24 mouse cellular contexts compared by ENCODE assay signal in genomic region chr8:70745691-70746220, GRCm38 (mm10). TPM values are rescaled to one million over a fixed set of nuclear protein-coding genes. Genes with fewer than 3 reads are reported as not detected.
DNase-seq lines count a peak whose midpoint lies in the region; ATAC-seq lines count a peak whose summit lies in the region.
"Had no signal": no experiment of that assay in that cellular context is flagged by ENCODE, and none has a peak within 500 bp of the region (broad histone marks: within the 10 kb centered on the region; RNA-seq: fewer than 3 reads in every experiment).

No protein-coding gene starts in this region.

- DNase-seq in forebrain, embryonic 11.5 days (ENCODE audit: low spot score): peak; percentile 45
- no peak for DNase-seq in forebrain, embryonic 10.5 days (ENCODE audit: extremely low spot score, low spot score)
- peak; percentile 10 for DNase-seq in kidney, adult 11 months
- no peak for DNase-seq in kidney, adult 18-20 months
- peak; percentile 2 for DNase-seq in lung, postnatal 10 days
- no peak for DNase-seq in lung, postnatal 14 days
- DNase-seq in urinary bladder, adult 2 months (ENCODE audit: low spot score): peak; percentile 15
- no peak for DNase-seq in urinary bladder, postnatal 14 days (ENCODE audit: low spot score)
- DNase-seq: adrenal gland, postnatal 25 days; cerebellum, postnatal 10 days; forebrain, postnatal 0 days; left cerebral cortex, postnatal 4 days had no signal

- no peak overlapping the region for H3K4me2 ChIP-seq in forebrain, embryonic 11.5 days (ENCODE audit: low read depth, low read length, severe bottlenecking)
- H3K4me2 ChIP-seq: limb, embryonic 15.5 days; liver, embryonic 15.5 days; midbrain, embryonic 12.5 days; neural tube, embryonic 13.5 days; stomach, embryonic 15.5 days had no signal

- H3K9me3 ChIP-seq in forebrain, embryonic 11.5 days (ENCODE audit: control insufficient read depth, low read length): no peaks in the 10 kb centered on the region
- H3K9me3 ChIP-seq in forebrain, embryonic 10.5 days: no peaks in the 10 kb centered on the region; the same call in 1 of the 2 replicates
- H3K9me3 ChIP-seq: embryonic facial prominence, embryonic 10.5 days; heart, embryonic 10.5 days; limb, embryonic 15.5 days; liver, embryonic 15.5 days; midbrain, embryonic 12.5 days; neural tube, embryonic 13.5 days; stomach, embryonic 15.5 days had no signal

- peaks cover 3% of the 10 kb centered on the region; the same call in 1 of the 2 replicates for H3K4me1 ChIP-seq in forebrain, embryonic 11.5 days (replicated peaks; ENCODE audit: control insufficient read depth, insufficient read depth, low read length)
- H3K4me1 ChIP-seq in forebrain, embryonic 10.5 days: peaks cover 27% of the 10 kb centered on the region

- no peak overlapping the region for H3K27ac ChIP-seq in forebrain, embryonic 11.5 days (ENCODE audit: low read depth, low read length)
- H3K27ac ChIP-seq in forebrain, embryonic 10.5 days: no peak overlapping the region
- H3K27ac ChIP-seq: embryonic facial prominence, embryonic 10.5 days; heart, embryonic 10.5 days; limb, embryonic 15.5 days; liver, embryonic 15.5 days; midbrain, embryonic 12.5 days; neural tube, embryonic 13.5 days; stomach, embryonic 15.5 days had no signal

- H3K27me3 ChIP-seq in forebrain, embryonic 11.5 days (ENCODE audit: control insufficient read depth, insufficient read depth, low read length): peaks cover 42% of the 10 kb centered on the region
- H3K27me3 ChIP-seq in forebrain, embryonic 10.5 days (ENCODE audit: poor library complexity, severe bottlenecking): peaks cover 97% of the 10 kb centered on the region

- no peak overlapping the region for H3K9ac ChIP-seq in forebrain, embryonic 11.5 days (ENCODE audit: low read length)
- H3K9ac ChIP-seq: forebrain, postnatal 0 days; limb, embryonic 15.5 days; liver, embryonic 15.5 days; midbrain, embryonic 12.5 days; neural tube, embryonic 13.5 days; stomach, embryonic 15.5 days had no signal

- H3K4me3 ChIP-seq in forebrain, embryonic 11.5 days (ENCODE audit: low read depth, low read length): no peak overlapping the region
- H3K4me3 ChIP-seq in forebrain, embryonic 10.5 days: no peak overlapping the region
- H3K4me3 ChIP-seq: embryonic facial prominence, embryonic 10.5 days; heart, embryonic 10.5 days; limb, embryonic 15.5 days; liver, embryonic 15.5 days; midbrain, embryonic 12.5 days; neural tube, embryonic 13.5 days; stomach, embryonic 15.5 days had no signal

- H3K36me3 ChIP-seq in forebrain, embryonic 11.5 days (ENCODE audit: control insufficient read depth, insufficient read depth, low read length): no peaks in the 10 kb centered on the region
- H3K36me3 ChIP-seq in forebrain, embryonic 10.5 days (replicated peaks): no peaks in the 10 kb centered on the region
- H3K36me3 ChIP-seq: embryonic facial prominence, embryonic 10.5 days; heart, embryonic 10.5 days; limb, embryonic 15.5 days; liver, embryonic 15.5 days; midbrain, embryonic 12.5 days; neural tube, embryonic 13.5 days; stomach, embryonic 15.5 days had no signal

- 58% methylated on average over 19 of the region's 19 CpGs for WGBS in forebrain, embryonic 11.5 days
- WGBS in forebrain, embryonic 10.5 days: 54% methylated on average over 19 of the region's 19 CpGs

- ATAC-seq in forebrain, embryonic 11.5 days (replicated peaks; ENCODE audit: low FRiP score): no peak
- ATAC-seq: forebrain, postnatal 0 days; hindbrain, embryonic 16.5 days had no signal

RNA-seq across cellular contexts. Expression of gene Rab3a, which starts 8.7 kb away (rescaled TPM):
- polyA plus RNA-seq in forebrain, embryonic 11.5 days (2014; fragmentation: Nextera tagmentation; extraction: Ambion mirVana): 42.7 and 49.7 TPM in 2 replicates
- polyA plus RNA-seq in forebrain, embryonic 10.5 days (2016; fragmentation: Nextera tagmentation; extraction: Ambion mirVana): 10.5 and 12.2 TPM in 2 replicates
- 34.1 and 35.3 TPM in 2 replicates for polyA plus RNA-seq in urinary bladder, adult 2 months (2012; rRNA removed)

RNA-seq across cellular contexts. Expression of gene Mpv17l2, which starts 15.0 kb away (rescaled TPM):
- 31.0 and 34.1 TPM in 2 replicates for polyA plus RNA-seq in forebrain, embryonic 11.5 days (2014; fragmentation: Nextera tagmentation; extraction: Ambion mirVana)
- 30.8 and 34.3 TPM in 2 replicates for polyA plus RNA-seq in forebrain, embryonic 10.5 days (2016; fragmentation: Nextera tagmentation; extraction: Ambion mirVana)
- polyA plus RNA-seq in urinary bladder, adult 2 months (2012; rRNA removed): 38.2 and 41.9 TPM in 2 replicates

RNA-seq across cellular contexts. Expression of gene Pde4c, which starts 22.2 kb away (rescaled TPM):
- 0.13 and 0.37 TPM in 2 replicates for polyA plus RNA-seq in forebrain, embryonic 11.5 days (2014; fragmentation: Nextera tagmentation; extraction: Ambion mirVana)
- polyA plus RNA-seq in forebrain, embryonic 10.5 days (2016; fragmentation: Nextera tagmentation; extraction: Ambion mirVana): 0.38 and 0.68 TPM in 2 replicates
- 0.54 and 0.59 TPM in 2 replicates for polyA plus RNA-seq in urinary bladder, adult 2 months (2012; rRNA removed)

RNA-seq across cellular contexts. Expression of gene Gm3336, which starts 27.4 kb away (rescaled TPM):
- polyA plus RNA-seq in forebrain, embryonic 11.5 days (2014; fragmentation: Nextera tagmentation; extraction: Ambion mirVana): not detected in 2 replicates
- polyA plus RNA-seq in forebrain, embryonic 10.5 days (2016; fragmentation: Nextera tagmentation; extraction: Ambion mirVana): not detected in 2 replicates
- polyA plus RNA-seq in urinary bladder, adult 2 months (2012; rRNA removed): 0.46 and 0.56 TPM in 2 replicates
- polyA plus RNA-seq: CD4-positive, CD25-positive, alpha-beta regulatory T cell, adult 4 months; cortical plate, adult 2 months; embryonic facial prominence, embryonic 10.5 days; forebrain, postnatal 0 days; heart, embryonic 10.5 days; heart, embryonic 16.5 days; limb, embryonic 15.5 days; lung, embryonic 16.5 days; midbrain, embryonic 12.5 days; neural tube, embryonic 13.5 days had no signal

RNA-seq across cellular contexts. Expression of gene Pik3r2, which starts 30.8 kb away (rescaled TPM):
- 58.9 and 61.6 TPM in 2 replicates for polyA plus RNA-seq in forebrain, embryonic 11.5 days (2014; fragmentation: Nextera tagmentation; extraction: Ambion mirVana)
- 67.1 and 69.2 TPM in 2 replicates for polyA plus RNA-seq in forebrain, embryonic 10.5 days (2016; fragmentation: Nextera tagmentation; extraction: Ambion mirVana)
- 57.3 and 66.0 TPM in 2 replicates for polyA plus RNA-seq in urinary bladder, adult 2 months (2012; rRNA removed)

Comparison
In these comparisons a context has a peak if more than half of its experiments do, and no peak if none do; other contexts are left out.
1. DNase-seq: peak in forebrain, embryonic 11.5 days (single experiment), kidney, adult 11 months (single experiment), lung, postnatal 10 days (single experiment) and urinary bladder, adult 2 months (single experiment); none in forebrain, embryonic 10.5 days (single experiment), kidney, adult 18-20 months (single experiment), lung, postnatal 14 days (single experiment) and urinary bladder, postnatal 14 days (single experiment).